In the genomic region with DNA sequence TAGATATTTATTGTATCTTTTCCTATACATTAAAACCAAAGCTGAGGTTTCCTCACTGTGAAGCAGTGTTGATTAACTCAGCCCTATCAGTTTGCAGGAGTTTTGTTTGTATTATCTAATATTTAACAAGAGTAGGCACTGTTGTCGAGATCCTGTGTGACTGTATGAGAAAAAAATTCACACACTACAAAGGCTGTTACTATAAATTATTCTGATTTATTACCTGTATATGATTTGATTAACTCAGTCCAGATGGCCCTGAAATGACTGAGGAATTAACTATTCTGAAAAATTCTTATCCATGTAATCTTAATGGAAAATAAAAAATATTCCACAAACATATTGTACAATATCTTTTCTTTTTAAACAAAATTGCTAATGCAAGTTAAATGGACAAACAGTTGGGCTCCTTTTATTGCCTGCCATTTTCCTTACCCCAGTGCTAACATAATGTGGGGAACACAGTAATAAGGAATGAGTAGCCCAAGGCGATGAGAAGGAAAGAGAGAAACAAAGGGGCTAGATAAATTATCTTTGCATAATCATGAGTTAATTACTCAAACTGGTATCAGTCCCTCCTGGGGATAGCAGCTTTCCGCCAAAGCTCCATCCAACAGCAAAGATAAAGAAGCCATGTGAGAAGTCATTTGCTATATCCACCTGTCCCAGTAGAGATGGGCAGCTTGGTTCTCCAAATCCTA, we compare ENCODE assay signal across 19 mouse cellular contexts. TPM values are rescaled to one million over a fixed set of nuclear protein-coding genes. Genes with fewer than 3 reads are reported as not detected.
DNase-seq lines count a peak whose midpoint lies in the region; ATAC-seq lines count a peak whose summit lies in the region.
"Had no signal": no experiment of that assay in that cellular context is flagged by ENCODE, and none has a peak within 500 bp of the region (broad histone marks: within the 10 kb centered on the region; RNA-seq: fewer than 3 reads in every experiment).

No protein-coding gene starts in this region.

- H3K4me1 ChIP-seq in forebrain, embryonic 12.5 days = no peaks in the 10 kb centered on the region
- peaks cover 12% of the 10 kb centered on the region; the same call in 1 of the 2 replicates for H3K4me1 ChIP-seq in hindbrain, embryonic 13.5 days (replicated peaks)
- H3K4me1 ChIP-seq in midbrain, embryonic 15.5 days = no peaks in the 10 kb centered on the region
- H3K4me1 ChIP-seq: embryonic facial prominence, embryonic 15.5 days; intestine, embryonic 15.5 days; kidney, embryonic 15.5 days; limb, embryonic 15.5 days had no signal

- no peak overlapping the region for H3K9ac ChIP-seq in forebrain, embryonic 12.5 days
- H3K9ac ChIP-seq in hindbrain, embryonic 13.5 days = no peak overlapping the region
- H3K9ac ChIP-seq in midbrain, embryonic 15.5 days = no peak overlapping the region
- H3K9ac ChIP-seq: embryonic facial prominence, embryonic 15.5 days; intestine, embryonic 15.5 days; kidney, embryonic 15.5 days; limb, embryonic 15.5 days had no signal

- DNase-seq in NIH3T3 (ENCODE audit: low read depth) = peak; percentile 34
- no peak for DNase-seq in cerebellum, postnatal 4 days (ENCODE audit: low spot score in 2 of 2)
- DNase-seq in layer of hippocampus, adult 9-11 months = no peak
- DNase-seq in layer of hippocampus, adult 8-10 months (ENCODE audit: low spot score in 2 of 2) = no peak
- DNase-seq in cerebellum, postnatal 14 days = no peak
- DNase-seq: B cell, adult 2 months; cerebellum, adult 9-11 months; gastrocnemius, adult 2 months; heart, postnatal 36 days; thymus, adult 18-20 months; thymus, postnatal 4 days had no signal

- H3K27me3 ChIP-seq in forebrain, embryonic 12.5 days = no peaks in the 10 kb centered on the region
- H3K27me3 ChIP-seq in hindbrain, embryonic 13.5 days = no peaks in the 10 kb centered on the region
- no peaks in the 10 kb centered on the region for H3K27me3 ChIP-seq in midbrain, embryonic 15.5 days (replicated peaks)
- H3K27me3 ChIP-seq: embryonic facial prominence, embryonic 15.5 days; intestine, embryonic 15.5 days; kidney, embryonic 15.5 days; limb, embryonic 15.5 days had no signal

- no peak overlapping the region for H3K4me2 ChIP-seq in forebrain, embryonic 12.5 days
- H3K4me2 ChIP-seq in hindbrain, embryonic 13.5 days = no peak overlapping the region
- H3K4me2 ChIP-seq in midbrain, embryonic 15.5 days = no peak overlapping the region
- H3K4me2 ChIP-seq: embryonic facial prominence, embryonic 15.5 days; intestine, embryonic 15.5 days; kidney, embryonic 15.5 days; limb, embryonic 15.5 days had no signal

- peak; percentile 30; the same call in 1 of the 2 replicates for ATAC-seq in forebrain, embryonic 12.5 days (ENCODE audit: low FRiP score)
- peak; percentile 87 for ATAC-seq in hindbrain, embryonic 13.5 days (ENCODE audit: low FRiP score)
- ATAC-seq in midbrain, embryonic 15.5 days (replicated peaks) = peak; percentile 64; the same call in 1 of the 2 replicates
- ATAC-seq: intestine, embryonic 15.5 days; lung, postnatal 0 days had no signal

- no peak overlapping the region for H3K27ac ChIP-seq in forebrain, embryonic 12.5 days
- peak overlapping the region; percentile 64 for H3K27ac ChIP-seq in hindbrain, embryonic 13.5 days
- H3K27ac ChIP-seq in midbrain, embryonic 15.5 days = no peak overlapping the region; the same call in 1 of the 2 replicates
- H3K27ac ChIP-seq: embryonic facial prominence, embryonic 15.5 days; gastrocnemius, adult 2 months; intestine, embryonic 15.5 days; kidney, embryonic 15.5 days; limb, embryonic 15.5 days had no signal

- H3K9me3 ChIP-seq in forebrain, embryonic 12.5 days = no peaks in the 10 kb centered on the region
- H3K9me3 ChIP-seq in hindbrain, embryonic 13.5 days = no peaks in the 10 kb centered on the region
- H3K9me3 ChIP-seq in midbrain, embryonic 15.5 days = no peaks in the 10 kb centered on the region
- H3K9me3 ChIP-seq: embryonic facial prominence, embryonic 15.5 days; intestine, embryonic 15.5 days; kidney, embryonic 15.5 days; limb, embryonic 15.5 days had no signal

- WGBS in forebrain, embryonic 12.5 days = 68% methylated on average over 3 of the region's 3 CpGs
- WGBS in hindbrain, embryonic 13.5 days = 52% methylated on average over 3 of the region's 3 CpGs
- 56% methylated on average over 3 of the region's 3 CpGs for WGBS in midbrain, embryonic 15.5 days

- peaks cover 45% of the 10 kb centered on the region for H3K36me3 ChIP-seq in forebrain, embryonic 12.5 days (replicated peaks)
- peaks cover 58% of the 10 kb centered on the region for H3K36me3 ChIP-seq in hindbrain, embryonic 13.5 days
- peaks cover 5% of the 10 kb centered on the region; the same call in 1 of the 2 replicates for H3K36me3 ChIP-seq in midbrain, embryonic 15.5 days (replicated peaks)

- no peak overlapping the region for H3K4me3 ChIP-seq in forebrain, embryonic 12.5 days (replicated peaks)
- H3K4me3 ChIP-seq in hindbrain, embryonic 13.5 days = no peak overlapping the region
- H3K4me3 ChIP-seq in midbrain, embryonic 15.5 days = no peak overlapping the region
- H3K4me3 ChIP-seq: embryonic facial prominence, embryonic 15.5 days; gastrocnemius, adult 2 months; intestine, embryonic 15.5 days; kidney, embryonic 15.5 days; limb, embryonic 15.5 days had no signal

RNA-seq across cellular contexts. Expression of a gene that starts 57.8 kb away (rescaled TPM):
- polyA plus RNA-seq in forebrain, embryonic 12.5 days (2016; fragmentation: Nextera tagmentation; extraction: Ambion mirVana) = 20.3 and 24.2 TPM in 2 replicates
- 18.8 and 21.2 TPM in 2 replicates for polyA plus RNA-seq in hindbrain, embryonic 13.5 days (2015; fragmentation: Nextera tagmentation; extraction: Ambion mirVana)
- polyA plus RNA-seq in midbrain, embryonic 15.5 days (2015; fragmentation: Nextera tagmentation; extraction: Ambion mirVana) = 16.1 and 16.8 TPM in 2 replicates
- total RNA-seq in layer of hippocampus, adult 8-10 months (2022) = 10 to 100 TPM; 24.7 to 34.0 (median 27.6) TPM

RNA-seq across cellular contexts. Expression of a gene that starts 57.9 kb away (rescaled TPM):
- 22.0 and 22.4 TPM in 2 replicates for polyA plus RNA-seq in forebrain, embryonic 12.5 days (2016; fragmentation: Nextera tagmentation; extraction: Ambion mirVana)
- 28.5 and 32.2 TPM in 2 replicates for polyA plus RNA-seq in hindbrain, embryonic 13.5 days (2015; fragmentation: Nextera tagmentation; extraction: Ambion mirVana)
- polyA plus RNA-seq in midbrain, embryonic 15.5 days (2015; fragmentation: Nextera tagmentation; extraction: Ambion mirVana) = 24.0 and 25.8 TPM in 2 replicates
- total RNA-seq in layer of hippocampus, adult 8-10 months (2022) = 10 to 100 TPM; 58.0 to 68.7 (median 61.3) TPM

Comparison
In these comparisons a context has a peak if more than half of its experiments do, and no peak if none do; other contexts are left out.
1. ATAC-seq: peak in every context shown above with its lines; median percentile 87 in hindbrain, embryonic 13.5 days; 64 in midbrain, embryonic 15.5 days; 30 in forebrain, embryonic 12.5 days.